Mouse (Mus musculus): Measurements from ENCODE around the gene H2-Ab1.
"Not testable (repeated sequence)": the region's sequence is repeated elsewhere in the genome, so short reads cannot be mapped to it uniquely, and the experiment has no call there.

DNA sequence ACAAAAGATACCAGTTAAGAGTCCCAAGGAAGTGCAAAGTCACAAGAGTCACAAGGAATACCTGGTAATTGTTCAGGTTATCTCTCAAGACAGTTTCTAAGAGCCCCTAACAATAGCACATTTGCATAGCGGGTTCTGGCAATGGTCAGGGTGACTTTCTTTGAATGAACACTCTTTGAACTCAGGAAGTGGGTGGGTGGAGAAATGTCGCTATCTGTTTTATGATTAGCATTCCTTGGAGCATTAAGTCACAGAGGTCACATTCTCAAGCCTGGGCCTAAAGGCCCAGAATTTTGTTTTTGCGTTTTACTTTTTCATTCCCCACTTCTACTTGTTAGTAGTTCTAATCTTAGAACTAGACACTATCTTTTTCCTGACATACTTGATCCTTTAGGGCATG lies 53.0 kb downstream of the H2-Ab1 start:
- not testable (repeated sequence) for TF ChIP-seq POLR2A (IDR thresholded peaks at IDR 0.05; ENCODE audit: insufficient read length, low read depth); MYOG (IDR thresholded peaks at IDR 0.05; ENCODE audit: control insufficient read depth in 1 of 3, insufficient read depth in 1 of 3, insufficient read length in 2 of 3, low read depth in 2 of 3); USF1 (IDR thresholded peaks at IDR 0.05; ENCODE audit: low read depth); POLR2AphosphoS2 (IDR thresholded peaks at IDR 0.05; ENCODE audit: insufficient read length, low read depth); TCF12 (IDR thresholded peaks at IDR 0.05; ENCODE audit: insufficient read depth, poor library complexity, severe bottlenecking); TCF3 (IDR thresholded peaks at IDR 0.05; ENCODE audit: insufficient read length, low read depth); MAX (IDR thresholded peaks at IDR 0.05; ENCODE audit: low read depth); CEBPB (IDR thresholded peaks at IDR 0.05; ENCODE audit: insufficient read depth, poor library complexity, severe bottlenecking); E2F4 (IDR thresholded peaks at IDR 0.05; ENCODE audit: insufficient read depth); REST (IDR thresholded peaks at IDR 0.05; ENCODE audit: insufficient read depth, insufficient read length)

All from myocyte (in vitro differentiated cells).